Mouse (Mus musculus): Measurements from ENCODE around the gene Bbx. TPM values are rescaled to one million over a fixed set of nuclear protein-coding genes. Genes with fewer than 3 reads are reported as not detected.
A peak's percentile ranks its signal among the peaks of the same experiment; 100 is the strongest.

The Bbx gene
- total and polyA plus RNA-seq, 3 experiments = 20.6 to 26.2 (median 21.6) TPM

GRCm38 (mm10) chr16:50380682-50381350 lies 51.4 kb downstream of the Bbx start:
- in situ Hi-C loops (cut with MboI; ENCODE audit: low pct_ligation_motif_present, low pct_unique_long_range_greater_than_20kb, low sequenced_read_pairs) = no loop called here
- Histone ChIP-seq H3K4me2 (ENCODE audit: insufficient read depth, low read depth, poor library complexity, severe bottlenecking) (no peak overlapping the region), H3K4me1 (ENCODE audit: control insufficient read depth in 1 of 2, insufficient read depth in 2 of 2) (peaks cover 0 to 11% of the 10 kb centered on the region in 2 experiments; a peak in 2 of 4 replicates), H3K36me3 (replicated peaks in 1 of 2; ENCODE audit: control insufficient read depth in 1 of 2, insufficient read depth in 1 of 2, low read length in 1 of 2) (peaks cover 0 to 8% of the 10 kb centered on the region in 2 experiments), H3K9ac (ENCODE audit: insufficient read depth, low read depth) (no peak overlapping the region), H3K4me3 (replicated peaks in 1 of 3; ENCODE audit: low read depth in 2 of 3, low read length in 2 of 3, poor library complexity in 1 of 3) (no peak overlapping the region), H3K27me3 (replicated peaks) (no peaks in the 10 kb centered on the region), H3K27ac (ENCODE audit: insufficient read depth, low read depth) (no peak overlapping the region), H3K79me2 (replicated peaks; ENCODE audit: control insufficient read depth, extremely low read depth, insufficient read depth, poor library complexity, severe bottlenecking) (no peaks in the 10 kb centered on the region; the same call in none of the 2 replicates), H3K9me3 (replicated peaks; ENCODE audit: low read length) (no peaks in the 10 kb centered on the region)
- dilution Hi-C loops (cut with MboI; ENCODE audit: extremely low pct_ligation_motif_present, extremely low pct_unique_long_range_greater_than_20kb, low sequenced_read_pairs) = no loop called here
- DNase-seq (ENCODE audit: extremely low read depth) = no peak
- TF ChIP-seq RAD21 (IDR thresholded peaks at IDR 0.05; ENCODE audit: low read depth, low read length) = peak; percentile 27
- peak in 1 of 2 experiments; percentile 49; a peak in 2 of 4 replicates for TF ChIP-seq CTCF (conservative IDR thresholded peaks at IDR 0.05 in 1 of 2, IDR thresholded peaks at IDR 0.05 in 1 of 2; ENCODE audit: low read depth in 2 of 2, low read length in 2 of 2)
- TF ChIP-seq MAZ (IDR thresholded peaks at IDR 0.05; ENCODE audit: low read depth, low read length) = no peak
- TF ChIP-seq SMC3 (IDR thresholded peaks at IDR 0.05; ENCODE audit: low read depth, low read length) = peak; percentile 27

- Histone ChIP-seq H3K4me2 (ENCODE audit: insufficient read depth, low read depth, poor library complexity, severe bottlenecking) (no peak overlapping the region), H3K79me2 (replicated peaks; ENCODE audit: control insufficient read depth, extremely low read depth, insufficient read depth, poor library complexity, severe bottlenecking) (no peaks in the 10 kb centered on the region; the same call in none of the 2 replicates), H3K4me3 (replicated peaks in 1 of 3; ENCODE audit: low read depth in 2 of 3, low read length in 2 of 3, poor library complexity in 1 of 3) (no peak overlapping the region), H3K9me3 (replicated peaks; ENCODE audit: low read length) (no peaks in the 10 kb centered on the region), H3K36me3 (replicated peaks in 1 of 2; ENCODE audit: control insufficient read depth in 1 of 2, insufficient read depth in 1 of 2, low read length in 1 of 2) (peaks cover 0 to 8% of the 10 kb centered on the region in 2 experiments), H3K27me3 (replicated peaks) (no peaks in the 10 kb centered on the region), H3K9ac (ENCODE audit: insufficient read depth, low read depth) (no peak overlapping the region), H3K4me1 (ENCODE audit: control insufficient read depth in 1 of 2, insufficient read depth in 2 of 2) (peaks cover 0 to 11% of the 10 kb centered on the region in 2 experiments; a peak in 2 of 4 replicates), H3K27ac (ENCODE audit: insufficient read depth, low read depth) (no peak overlapping the region)
- in situ Hi-C loops (cut with MboI; ENCODE audit: low pct_ligation_motif_present, low pct_unique_long_range_greater_than_20kb, low sequenced_read_pairs) (no loop called here), dilution Hi-C loops (cut with MboI; ENCODE audit: extremely low pct_ligation_motif_present, extremely low pct_unique_long_range_greater_than_20kb, low sequenced_read_pairs) (no loop called here)
- DNase-seq (ENCODE audit: extremely low read depth) = no peak
- TF ChIP-seq CHD2 (IDR thresholded peaks at IDR 0.05; ENCODE audit: low read length) (no peak), EP300 (IDR thresholded peaks at IDR 0.05; ENCODE audit: low read length) (no peak), UBTF (IDR thresholded peaks at IDR 0.05; ENCODE audit: low read depth, low read length) (no peak), MEF2A (IDR thresholded peaks at IDR 0.05; ENCODE audit: borderline replicate concordance, low read depth, low read length) (no peak), ETS1 (conservative IDR thresholded peaks at IDR 0.05; ENCODE audit: low read depth, low read length) (no peak), USF1 (IDR thresholded peaks at IDR 0.05; ENCODE audit: low read depth, low read length) (no peak), ZKSCAN1 (IDR thresholded peaks at IDR 0.05; ENCODE audit: borderline replicate concordance, low read depth, low read length) (no peak), TBP (conservative IDR thresholded peaks at IDR 0.05; ENCODE audit: low read depth, low read length) (no peak), CHD1 (IDR thresholded peaks at IDR 0.05; ENCODE audit: low read depth, low read length) (no peak), RCOR1 (conservative IDR thresholded peaks at IDR 0.05; ENCODE audit: low read depth, low read length) (no peak), ZMIZ1 (IDR thresholded peaks at IDR 0.05; ENCODE audit: low read depth, low read length) (no peak), E2F4 (IDR thresholded peaks at IDR 0.05; ENCODE audit: insufficient replicate concordance, low read depth, low read length) (no peak), BHLHE40 (IDR thresholded peaks at IDR 0.05; ENCODE audit: low read depth, low read length) (no peak), ELF1 (IDR thresholded peaks at IDR 0.05; ENCODE audit: low read depth, low read length) (no peak), POLR2A (IDR thresholded peaks at IDR 0.05; ENCODE audit: low read depth, low read length) (no peak), NRF1 (IDR thresholded peaks at IDR 0.05; ENCODE audit: low read depth, low read length) (no peak), POLR2AphosphoS2 (IDR thresholded peaks at IDR 0.05; ENCODE audit: low read depth, low read length) (no peak), HCFC1 (IDR thresholded peaks at IDR 0.05; ENCODE audit: low read depth, low read length) (no peak)
Measured at GRCm38 (mm10) chr16:50380232-50380631, 52.0 kb downstream of the Bbx start.
